Mouse (Mus musculus) stomach, embryonic 14.5 days (tissue): ENCODE measurements at regions not wholly inside any gene's neighbourhood (a gene's known extent, or its start where the extent isn't known, plus 50 kb on each side); places are given as distances from the start of the nearest gene placed in this dataset.

Experiments used
- ATAC-seq: fragments of 200-750 bp; cut with Nextera tagmentation; 2 replicates; pipeline ENCODE4 v1.8.0; 2017; ENCODE audit warnings: low read depth, moderate TSS enrichment; ENCODE audit not compliant: insufficient number of reproducible peaks, insufficient read depth, low FRiP score
- H3K27ac ChIP-seq: fragments of 300-500 bp; sonication (generic); 2 replicates; pipeline ENCODE4 v1.5.1; 2014; ENCODE audit warnings: mild to moderate bottlenecking, low read length, moderate library complexity, mixed read lengths
- H3K27me3 ChIP-seq: fragments of 300-500 bp; sonication (generic); 2 replicates; pipeline ENCODE4 v1.6.1; 2014; ENCODE audit warnings: low read length, control low read depth, mixed read lengths; ENCODE audit not compliant: control insufficient read depth, insufficient read depth
- H3K36me3 ChIP-seq: fragments of 300-500 bp; sonication (generic); 2 replicates; pipeline ENCODE4 v1.6.1; 2014; ENCODE audit warnings: mild to moderate bottlenecking, control low read depth, low read length, moderate library complexity, mixed read lengths; ENCODE audit not compliant: control insufficient read depth, insufficient read depth
- H3K4me1 ChIP-seq: fragments of 300-500 bp; sonication (generic); 2 replicates; pipeline ENCODE4 v1.6.1; 2014; ENCODE audit warnings: low read length, control low read depth, mixed read lengths; ENCODE audit not compliant: control insufficient read depth, insufficient read depth
- H3K4me2 ChIP-seq: fragments of 300-500 bp; sonication (generic); replicated peaks from 2 replicates; pipeline ENCODE4 v1.6.1; 2014; ENCODE audit warnings: low read depth, low read length, control low read depth
- H3K4me3 ChIP-seq: fragments of 300-500 bp; sonication (generic); 2 replicates; pipeline ENCODE4 v1.5.1; 2014; ENCODE audit warnings: low read depth, low read length, control low read depth
- H3K9ac ChIP-seq: fragments of 300-500 bp; sonication (generic); replicated peaks from 2 replicates; pipeline ENCODE4 v1.6.1; 2014; ENCODE audit warnings: low read depth, mild to moderate bottlenecking, control low read depth, low read length, moderate library complexity, mixed read lengths
- H3K9me3 ChIP-seq: fragments of 300-500 bp; sonication (generic); 2 replicates; pipeline ENCODE4 v1.6.1; 2016; ENCODE audit warnings: low read depth, low read length, control low read depth; ENCODE audit not compliant: control insufficient read depth
- WGBS: fragments of 180-500 bp; shearing (Covaris S2); extraction: QIAGEN DNeasy Blood & Tissue Kit; methylation state at CpG from one replicate; pipeline ENCODE4 v1.1.7; 2014; 5-methylcytosine and 5-hydroxymethylcytosine counted together

- H3K36me3 ChIP-seq, result no peaks in the 10 kb centered on the region
- 67% methylated on average over 3 of the region's 3 CpGs for WGBS
- no peaks in the 10 kb centered on the region for H3K9me3 ChIP-seq
- no peak for ATAC-seq
- no peak overlapping the region for H3K9ac ChIP-seq
- H3K4me3 ChIP-seq, result no peak overlapping the region
- no peaks in the 10 kb centered on the region for H3K4me1 ChIP-seq
- no peaks in the 10 kb centered on the region for H3K27me3 ChIP-seq
- no peak overlapping the region for H3K27ac ChIP-seq
- no peak overlapping the region for H3K4me2 ChIP-seq
Observed at GRCm38 (mm10) chr5:35185826-35186225, 80.3 kb upstream of the Lrpap1 start.

- H3K36me3 ChIP-seq, result no peaks in the 10 kb centered on the region
- no peak overlapping the region for H3K9ac ChIP-seq
- no peaks in the 10 kb centered on the region for H3K9me3 ChIP-seq
- no peak overlapping the region for H3K4me3 ChIP-seq
- no peaks in the 10 kb centered on the region for H3K4me1 ChIP-seq
- H3K4me2 ChIP-seq, result no peak overlapping the region
- H3K27ac ChIP-seq, result no peak overlapping the region
- no peaks in the 10 kb centered on the region for H3K27me3 ChIP-seq
- no peak for ATAC-seq
Observed at GRCm38 (mm10) chr5:35185289-35185688, 79.7 kb upstream of the Lrpap1 start.

GRCm38 (mm10) chr5:35183418-35183817 is 77.9 kb upstream of the Lrpap1 start:
- Histone ChIP-seq H3K4me1 (no peaks in the 10 kb centered on the region), H3K27me3 (no peaks in the 10 kb centered on the region), H3K4me3 (no peak overlapping the region), H3K9ac (no peak overlapping the region), H3K27ac (no peak overlapping the region), H3K36me3 (no peaks in the 10 kb centered on the region), H3K9me3 (no peaks in the 10 kb centered on the region), H3K4me2 (no peak overlapping the region)
- no peak for ATAC-seq
- 82% methylated on average over 7 of the region's 7 CpGs for WGBS

GRCm38 (mm10) chr5:35177332-35177731 is 71.8 kb upstream of the Lrpap1 start:
- no peak for ATAC-seq
- Histone ChIP-seq H3K4me2 (no peak overlapping the region), H3K27me3 (no peaks in the 10 kb centered on the region), H3K9ac (no peak overlapping the region), H3K9me3 (no peaks in the 10 kb centered on the region), H3K4me3 (no peak overlapping the region), H3K4me1 (no peaks in the 10 kb centered on the region), H3K27ac (no peak overlapping the region), H3K36me3 (no peaks in the 10 kb centered on the region)
- 64% methylated on average over 4 of the region's 4 CpGs for WGBS

GRCm38 (mm10) chr5:35176112-35176848 is 70.7 kb upstream of the Lrpap1 start:
- H3K4me2 ChIP-seq, result no peak overlapping the region
- WGBS, result 47% methylated on average over 13 of the region's 13 CpGs
- no peak for ATAC-seq
- no peaks in the 10 kb centered on the region for H3K4me1 ChIP-seq
- H3K9ac ChIP-seq, result no peak overlapping the region
- no peaks in the 10 kb centered on the region for H3K36me3 ChIP-seq
- no peaks in the 10 kb centered on the region for H3K27me3 ChIP-seq
- no peak overlapping the region for H3K4me3 ChIP-seq
- H3K27ac ChIP-seq, result no peak overlapping the region
- no peaks in the 10 kb centered on the region for H3K9me3 ChIP-seq

- no peaks in the 10 kb centered on the region for H3K27me3 ChIP-seq
- no peaks in the 10 kb centered on the region for H3K36me3 ChIP-seq
- H3K27ac ChIP-seq, result no peak overlapping the region
- 59% methylated on average over 4 of the region's 4 CpGs for WGBS
- no peak overlapping the region for H3K9ac ChIP-seq
- no peak overlapping the region for H3K4me3 ChIP-seq
- ATAC-seq, result no peak
- no peaks in the 10 kb centered on the region for H3K9me3 ChIP-seq
- no peak overlapping the region for H3K4me2 ChIP-seq
- H3K4me1 ChIP-seq, result no peaks in the 10 kb centered on the region
Observed at GRCm38 (mm10) chr5:35174318-35174717, 68.8 kb upstream of the Lrpap1 start.

GRCm38 (mm10) chr5:35171336-35171735 is 65.8 kb upstream of the Lrpap1 start:
- no peaks in the 10 kb centered on the region for H3K36me3 ChIP-seq
- ATAC-seq, result no peak
- H3K4me2 ChIP-seq, result no peak overlapping the region
- no peak overlapping the region for H3K27ac ChIP-seq
- no peak overlapping the region for H3K9ac ChIP-seq
- H3K4me3 ChIP-seq, result no peak overlapping the region
- H3K9me3 ChIP-seq, result no peaks in the 10 kb centered on the region
- no peaks in the 10 kb centered on the region for H3K4me1 ChIP-seq
- H3K27me3 ChIP-seq, result no peaks in the 10 kb centered on the region
- WGBS, result 65% methylated on average over 3 of the region's 3 CpGs

GRCm38 (mm10) chr5:35170369-35171130 is 65.0 kb upstream of the Lrpap1 start:
- WGBS, result 71% methylated on average over 11 of the region's 11 CpGs

More at GRCm38 (mm10) chr5:35170369-35171130, 65.0 kb upstream of the Lrpap1 start:
- no peak for ATAC-seq
- Histone ChIP-seq H3K4me2 (no peak overlapping the region), H3K27ac (no peak overlapping the region), H3K4me1 (no peaks in the 10 kb centered on the region), H3K27me3 (no peaks in the 10 kb centered on the region), H3K9me3 (no peaks in the 10 kb centered on the region), H3K4me3 (no peak overlapping the region), H3K9ac (no peak overlapping the region), H3K36me3 (no peaks in the 10 kb centered on the region)
